Mouse (Mus musculus) liver, embryonic 12.5 days (tissue): Measurements from ENCODE around the gene Hist1h1d. TPM values are rescaled to one million over a fixed set of nuclear protein-coding genes. Genes with fewer than 3 reads are reported as not detected.
"Not testable (repeated sequence)": the region's sequence is repeated elsewhere in the genome, so short reads cannot be mapped to it uniquely, and the experiment has no call there.

ENCODE experiments used
- ATAC-seq: fragments of 200-750 bp; cut with Nextera tagmentation; 2 replicates; pipeline ENCODE4 v1.8.0; 2017; ENCODE audit warnings: moderate number of reproducible peaks, mild to moderate bottlenecking, moderate library complexity
- H3K27ac ChIP-seq: fragments of 300-500 bp; sonication (generic); 2 replicates; pipeline ENCODE4 v1.5.1; 2016; ENCODE audit warnings: mild to moderate bottlenecking
- H3K27me3 ChIP-seq: fragments of 300-500 bp; sonication (generic); replicated peaks from 2 replicates; pipeline ENCODE4 v1.6.1; 2016; ENCODE audit warnings: mild to moderate bottlenecking, moderate library complexity
- H3K36me3 ChIP-seq: fragments of 300-500 bp; sonication (generic); 2 replicates; pipeline ENCODE4 v1.6.1; 2016; ENCODE audit warnings: mild to moderate bottlenecking, moderate library complexity
- H3K4me1 ChIP-seq: fragments of 300-500 bp; sonication (generic); 2 replicates; pipeline ENCODE4 v1.6.1; 2016
- H3K4me2 ChIP-seq: fragments of 300-500 bp; sonication (generic); 2 replicates; pipeline ENCODE4 v1.6.1; 2016; ENCODE audit warnings: mild to moderate bottlenecking, moderate library complexity
- H3K4me3 ChIP-seq: fragments of 300-500 bp; sonication (generic); 2 replicates; pipeline ENCODE4 v1.5.1; 2016; ENCODE audit warnings: mild to moderate bottlenecking, moderate library complexity
- H3K9ac ChIP-seq: fragments of 300-500 bp; sonication (generic); 2 replicates; pipeline ENCODE4 v1.6.1; 2016; ENCODE audit warnings: mild to moderate bottlenecking, moderate library complexity
- H3K9me3 ChIP-seq: fragments of 300-500 bp; sonication (generic); replicated peaks from 2 replicates; pipeline ENCODE4 v1.6.1; 2016; ENCODE audit warnings: mild to moderate bottlenecking, moderate library complexity
- WGBS: fragments of 180-500 bp; shearing (Covaris S2); methylation state at CpG from one replicate; pipeline ENCODE4 v1.1.7; 2016; ENCODE audit not compliant: insufficient replicate concordance; 5-methylcytosine and 5-hydroxymethylcytosine counted together
- polyA plus RNA-seq: library from polyadenylated mRNA; unstranded; fragments of >200 nt; fragmentation: Nextera tagmentation; extraction: Ambion mirVana; gene quantifications from 2 replicates; pipeline ENCODE4 v1.2.1, GENCODE M21; 2016

Gene Hist1h1d
- polyA plus RNA-seq, 1 experiment from 2014 or later = 0.93 TPM

DNA sequence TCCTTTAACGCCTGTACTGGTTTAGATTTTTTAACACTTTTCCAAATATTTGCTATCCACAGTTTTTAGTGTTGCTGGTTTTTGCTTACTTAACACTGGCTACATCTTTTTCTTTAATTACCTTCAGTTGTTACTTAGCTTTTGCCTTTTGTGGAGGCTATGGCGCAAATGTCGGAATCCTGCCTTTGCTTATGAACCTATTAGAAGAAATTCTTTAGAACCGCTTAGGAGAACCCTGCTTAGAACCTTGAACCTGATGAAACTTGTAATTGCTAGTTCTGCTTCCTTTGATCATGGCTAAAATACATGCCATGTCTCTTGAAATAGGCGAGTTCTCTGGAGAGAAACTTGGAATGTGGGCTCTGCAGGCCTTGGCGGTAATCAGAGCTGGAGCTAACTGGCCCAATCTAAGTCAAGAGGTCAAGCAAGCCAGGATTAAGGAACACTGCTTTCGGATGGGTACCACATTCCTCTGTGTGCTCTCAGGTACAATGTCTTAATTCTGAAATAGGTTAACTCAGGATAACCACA, 23.4 kb downstream of the Hist1h1d start:
- H3K4me3 ChIP-seq = peak overlapping the region; percentile 63
- peaks cover 52% of the 10 kb centered on the region for H3K4me1 ChIP-seq
- peak overlapping the region; percentile 79 for H3K4me2 ChIP-seq
- no peaks in the 10 kb centered on the region for H3K9me3 ChIP-seq
- peak overlapping the region; percentile 90 for H3K9ac ChIP-seq
- H3K27ac ChIP-seq = peak overlapping the region; percentile 96
- WGBS = 7% methylated on average over 7 of the region's 7 CpGs
- no peaks in the 10 kb centered on the region for H3K27me3 ChIP-seq
- ATAC-seq = no peak
- no peaks in the 10 kb centered on the region for H3K36me3 ChIP-seq

DNA sequence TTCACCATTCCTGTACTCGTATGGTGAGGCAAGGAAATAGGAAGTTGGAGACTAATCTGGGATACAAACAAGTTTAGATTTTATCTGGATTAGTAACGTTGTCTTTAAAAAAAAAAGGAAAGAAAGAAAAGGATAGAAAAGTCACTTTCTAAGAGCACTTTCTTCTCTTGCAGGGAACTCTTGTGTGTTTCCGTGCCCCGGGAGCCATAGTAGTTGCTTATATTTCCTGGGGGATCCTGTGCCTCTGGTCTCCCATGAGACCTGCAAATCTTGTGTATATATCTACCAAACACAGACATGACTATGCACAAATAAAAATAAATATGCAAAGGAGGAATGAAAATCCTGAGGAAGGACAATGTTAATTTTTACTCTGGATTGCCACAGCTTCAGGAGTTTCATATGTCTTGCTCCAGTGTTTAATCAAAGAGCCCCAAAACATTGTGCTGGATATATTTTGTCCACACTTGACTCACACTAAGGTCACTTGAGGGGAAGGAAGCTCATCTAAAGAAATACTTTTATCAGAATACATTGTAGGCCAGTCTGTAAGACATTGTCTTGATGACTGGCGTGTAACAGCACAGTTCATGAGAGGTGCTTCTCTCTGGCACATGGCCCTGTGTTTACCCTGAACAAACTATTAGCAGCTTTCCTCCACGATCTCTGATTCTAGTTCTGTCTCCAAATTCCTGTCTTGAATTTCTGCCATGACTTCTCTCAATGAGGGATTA, 24.0 kb downstream of the Hist1h1d start:
- WGBS = 41% methylated on average over 6 of the region's 6 CpGs
- Histone ChIP-seq H3K4me1 (peaks cover 56% of the 10 kb centered on the region), H3K4me2 (peak overlapping the region; percentile 79), H3K9ac (peak overlapping the region; percentile 90), H3K27me3 (no peaks in the 10 kb centered on the region), H3K27ac (peak overlapping the region; percentile 96), H3K9me3 (no peaks in the 10 kb centered on the region), H3K36me3 (no peaks in the 10 kb centered on the region), H3K4me3 (peak overlapping the region; percentile 63)
- no peak for ATAC-seq

DNA sequence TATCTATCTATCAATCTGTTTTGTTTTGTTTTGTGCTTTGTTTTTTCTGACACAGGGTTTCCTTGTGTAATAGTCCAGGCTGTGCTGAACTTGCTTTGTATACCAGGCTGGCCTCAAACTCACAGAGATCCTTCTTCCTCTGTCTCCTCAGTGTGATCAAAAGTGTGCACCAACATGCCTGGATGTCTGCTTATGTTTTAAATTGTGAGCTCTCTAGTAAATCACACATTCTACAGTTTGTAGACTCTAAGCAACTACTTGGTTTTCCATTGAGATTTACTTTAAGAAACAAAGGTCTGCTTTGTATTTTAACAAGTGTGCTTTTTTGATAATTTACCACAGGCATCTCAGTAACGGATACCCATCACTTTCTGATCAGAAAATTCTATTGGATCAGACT, 24.8 kb downstream of the Hist1h1d start:
- no peak overlapping the region for H3K4me3 ChIP-seq
- no peak for ATAC-seq
- WGBS = 86% methylated on average over 1 of the region's 1 CpGs
- no peaks in the 10 kb centered on the region for H3K36me3 ChIP-seq
- H3K9ac ChIP-seq = peak overlapping the region; percentile 59; the same call in 1 of the 2 replicates
- peak overlapping the region; percentile 84 for H3K27ac ChIP-seq
- H3K4me1 ChIP-seq = peaks cover 59% of the 10 kb centered on the region
- no peaks in the 10 kb centered on the region for H3K27me3 ChIP-seq
- no peaks in the 10 kb centered on the region for H3K9me3 ChIP-seq
- peak overlapping the region; percentile 79 for H3K4me2 ChIP-seq

DNA sequence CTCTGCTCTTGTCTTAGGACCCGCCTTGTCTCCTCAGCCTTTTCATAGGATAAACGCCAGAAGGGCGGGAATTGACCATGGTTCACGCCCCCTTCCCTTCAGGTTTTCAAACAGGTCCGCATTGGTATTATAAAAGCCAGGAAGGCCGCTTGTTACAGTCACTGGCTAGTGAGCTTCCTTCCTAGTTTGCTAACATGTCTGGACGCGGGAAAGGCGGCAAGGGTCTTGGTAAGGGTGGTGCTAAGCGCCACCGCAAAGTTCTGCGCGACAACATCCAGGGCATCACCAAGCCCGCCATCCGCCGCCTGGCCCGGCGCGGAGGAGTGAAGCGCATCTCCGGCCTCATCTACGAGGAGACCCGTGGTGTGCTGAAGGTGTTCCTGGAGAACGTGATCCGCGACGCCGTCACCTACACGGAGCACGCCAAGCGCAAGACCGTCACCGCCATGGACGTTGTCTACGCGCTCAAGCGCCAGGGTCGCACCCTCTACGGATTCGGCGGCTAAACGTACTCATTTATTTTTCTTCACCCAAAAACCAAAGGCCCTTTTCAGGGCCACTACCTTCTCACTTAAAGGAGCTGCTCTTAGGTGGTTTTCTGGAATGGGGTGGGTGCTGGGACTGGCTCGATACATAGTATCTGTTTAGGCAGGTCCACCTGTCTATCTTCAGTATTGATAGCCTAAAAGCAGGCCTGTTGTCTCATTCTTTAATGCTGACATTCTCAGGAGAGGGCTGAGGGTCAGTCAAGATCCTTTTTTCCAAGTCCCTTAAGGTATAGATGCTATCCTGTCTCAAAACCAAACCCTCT, 28.6 kb downstream of the Hist1h1d start, which contains the start of gene Hist1h4d:
Gene Hist1h4d, plus strand, starts transcription at position 191 of the 811 bp plus-strand sequence.
- peaks cover 64% of the 10 kb centered on the region for H3K4me1 ChIP-seq
- peak; percentile 84 for ATAC-seq

DNA sequence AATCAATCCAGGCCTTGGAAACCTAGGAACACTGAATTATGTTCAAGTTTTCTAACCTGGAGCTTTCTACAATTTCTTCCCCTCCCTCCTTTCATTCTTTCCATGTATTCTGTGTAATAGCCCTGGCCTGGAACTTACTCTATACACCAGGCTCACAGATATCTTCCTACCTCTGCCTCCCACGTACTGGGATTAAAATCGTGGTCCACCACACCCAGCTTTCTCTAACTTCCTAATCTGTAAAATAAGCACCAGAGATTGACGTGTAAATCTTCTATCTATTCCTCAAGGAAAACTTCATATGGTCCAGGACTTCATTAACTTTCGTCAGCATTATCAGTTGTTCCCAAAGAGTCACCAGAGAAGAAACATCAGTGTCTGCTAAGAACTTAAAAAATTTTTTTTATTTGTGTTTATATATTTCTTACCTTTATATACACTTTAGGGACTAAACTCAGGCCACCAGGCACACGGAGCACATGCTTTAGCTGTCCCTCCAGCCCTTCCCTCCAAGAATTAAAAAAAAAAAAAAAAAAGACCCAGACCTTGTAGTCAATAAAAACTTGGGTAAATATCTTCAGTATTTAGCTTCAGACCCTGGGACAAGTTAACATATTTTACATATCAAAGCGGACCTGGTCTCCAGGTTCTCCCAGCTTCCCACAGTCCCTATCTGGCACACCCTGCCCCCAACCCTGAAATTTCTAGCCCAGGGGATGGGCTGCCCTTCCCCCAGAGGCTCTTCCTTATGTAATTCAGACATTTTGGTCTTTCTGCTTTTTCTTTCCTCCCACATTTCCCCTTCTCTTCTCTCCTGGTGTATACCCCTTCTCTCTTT, 29.4 kb downstream of the Hist1h1d start:
- ATAC-seq = no peak
- WGBS = 8% methylated on average over 6 of the region's 6 CpGs

More for the DNA sequence above, 28.6 kb downstream of the Hist1h1d start, which contains the start of gene Hist1h4d:
- WGBS = under 1% methylated on average over 43 of the region's 43 CpGs
- Histone ChIP-seq H3K36me3 (no peaks in the 10 kb centered on the region), H3K9me3 (no peaks in the 10 kb centered on the region), H3K27me3 (no peaks in the 10 kb centered on the region), H3K4me3 (peak within 1 kb of the TSS; percentile 58), H3K9ac (peak within 1 kb of the TSS; percentile 86), H3K27ac (peak within 1 kb of the TSS; percentile 100), H3K4me2 (peak within 1 kb of the TSS; percentile 78)

DNA sequence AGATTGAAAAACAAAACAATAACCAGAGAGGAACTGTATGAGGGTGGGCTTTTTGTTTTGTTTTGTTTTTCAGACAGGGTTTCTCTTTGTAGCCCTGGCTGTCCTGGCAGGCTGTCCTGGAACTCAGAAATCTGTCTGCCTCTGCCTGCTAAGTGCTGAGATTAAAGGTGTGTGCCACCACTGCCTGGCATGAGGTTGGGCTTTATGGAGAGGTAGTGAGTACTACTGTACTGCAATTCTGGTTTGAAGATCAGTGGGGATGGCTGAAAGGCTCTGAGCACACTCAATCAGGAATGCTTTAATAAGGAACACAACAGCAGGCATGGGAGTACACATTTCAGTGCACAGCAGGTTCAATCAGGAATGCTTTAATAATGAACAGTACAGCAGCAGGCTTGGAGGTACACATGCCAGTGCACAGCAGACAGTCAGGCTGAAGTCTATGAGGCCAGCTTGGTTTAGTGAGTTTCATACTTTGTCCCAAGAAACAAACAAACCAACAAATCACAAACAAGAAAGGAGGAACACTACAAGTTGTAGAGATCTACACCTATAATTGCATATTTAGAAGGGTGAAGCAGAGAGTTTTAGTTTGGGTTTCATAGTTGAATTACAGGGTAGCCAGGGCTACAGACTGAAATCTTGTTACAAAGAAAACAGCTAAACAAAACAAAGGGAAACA, 30.5 kb downstream of the Hist1h1d start:
- Histone ChIP-seq H3K27ac (peak overlapping the region; percentile 100), H3K36me3 (no peaks in the 10 kb centered on the region), H3K4me1 (peaks cover 58% of the 10 kb centered on the region), H3K9ac (peak overlapping the region; percentile 86), H3K4me2 (peak overlapping the region; percentile 78), H3K9me3 (no peaks in the 10 kb centered on the region), H3K27me3 (no peaks in the 10 kb centered on the region), H3K4me3 (peak overlapping the region; percentile 58)
- no peak for ATAC-seq

More for the DNA sequence above, 29.4 kb downstream of the Hist1h1d start:
- H3K4me1 ChIP-seq = peaks cover 62% of the 10 kb centered on the region
- no peaks in the 10 kb centered on the region for H3K27me3 ChIP-seq
- H3K36me3 ChIP-seq = no peaks in the 10 kb centered on the region
- peak overlapping the region; percentile 78 for H3K4me2 ChIP-seq
- H3K9me3 ChIP-seq = no peaks in the 10 kb centered on the region
- H3K4me3 ChIP-seq = peak overlapping the region; percentile 58
- H3K27ac ChIP-seq = peak overlapping the region; percentile 100
- H3K9ac ChIP-seq = peak overlapping the region; percentile 86

DNA sequence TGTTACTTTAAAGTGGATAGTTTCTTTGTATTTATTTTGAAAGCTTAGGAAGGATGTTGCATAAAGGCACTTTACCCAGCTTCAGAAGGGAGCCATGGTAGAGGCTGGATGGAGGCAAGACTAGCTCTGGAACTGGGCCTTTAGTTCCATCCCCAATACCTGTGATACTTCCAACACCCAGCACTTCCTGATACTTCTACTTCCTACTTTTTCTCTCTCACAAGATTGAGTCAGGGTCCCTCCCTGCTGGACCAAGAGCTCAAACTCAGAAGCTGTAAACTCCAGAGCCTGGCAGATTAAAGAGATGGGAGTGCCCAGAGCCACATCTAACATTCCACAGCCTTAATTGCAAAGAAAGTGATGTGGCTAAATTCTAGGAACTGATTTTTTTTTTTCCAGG, 31.3 kb downstream of the Hist1h1d start:
- peak overlapping the region; percentile 78 for H3K4me2 ChIP-seq
- peak overlapping the region; percentile 61 for H3K4me3 ChIP-seq
- H3K9me3 ChIP-seq = no peaks in the 10 kb centered on the region
- H3K27me3 ChIP-seq = no peaks in the 10 kb centered on the region
- H3K9ac ChIP-seq = peak overlapping the region; percentile 86
- ATAC-seq = no peak
- no peaks in the 10 kb centered on the region for H3K36me3 ChIP-seq
- H3K4me1 ChIP-seq = peaks cover 51% of the 10 kb centered on the region
- peak overlapping the region; percentile 100 for H3K27ac ChIP-seq

DNA sequence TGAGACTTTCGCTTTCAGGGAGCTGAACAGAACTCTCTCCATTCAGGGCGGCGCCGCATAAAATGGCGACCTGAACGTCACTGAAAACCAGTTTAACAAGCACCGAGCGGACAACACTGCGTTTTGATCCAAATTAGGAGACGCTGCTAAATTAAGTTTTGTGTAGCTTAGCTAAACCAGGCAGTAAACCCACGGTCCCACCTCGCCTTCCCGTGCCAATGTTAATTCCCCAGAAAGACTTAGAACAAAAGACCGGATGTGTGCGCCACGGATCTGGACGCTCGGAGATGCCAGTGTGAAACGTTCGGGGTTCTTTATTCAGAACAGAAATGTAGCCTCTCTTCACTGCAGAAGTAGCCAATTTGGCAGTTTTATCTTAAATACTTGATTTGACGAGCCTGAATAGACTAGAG, 32.0 kb downstream of the Hist1h1d start:
- Histone ChIP-seq H3K4me3 (peak overlapping the region; percentile 61), H3K36me3 (no peaks in the 10 kb centered on the region), H3K27ac (peak overlapping the region; percentile 100), H3K27me3 (no peaks in the 10 kb centered on the region), H3K4me2 (peak overlapping the region; percentile 78), H3K9me3 (no peaks in the 10 kb centered on the region), H3K4me1 (peaks cover 50% of the 10 kb centered on the region), H3K9ac (peak overlapping the region; percentile 86)
- ATAC-seq = peak; percentile 3
- WGBS = 0% methylated on average over 21 of the region's 21 CpGs

DNA sequence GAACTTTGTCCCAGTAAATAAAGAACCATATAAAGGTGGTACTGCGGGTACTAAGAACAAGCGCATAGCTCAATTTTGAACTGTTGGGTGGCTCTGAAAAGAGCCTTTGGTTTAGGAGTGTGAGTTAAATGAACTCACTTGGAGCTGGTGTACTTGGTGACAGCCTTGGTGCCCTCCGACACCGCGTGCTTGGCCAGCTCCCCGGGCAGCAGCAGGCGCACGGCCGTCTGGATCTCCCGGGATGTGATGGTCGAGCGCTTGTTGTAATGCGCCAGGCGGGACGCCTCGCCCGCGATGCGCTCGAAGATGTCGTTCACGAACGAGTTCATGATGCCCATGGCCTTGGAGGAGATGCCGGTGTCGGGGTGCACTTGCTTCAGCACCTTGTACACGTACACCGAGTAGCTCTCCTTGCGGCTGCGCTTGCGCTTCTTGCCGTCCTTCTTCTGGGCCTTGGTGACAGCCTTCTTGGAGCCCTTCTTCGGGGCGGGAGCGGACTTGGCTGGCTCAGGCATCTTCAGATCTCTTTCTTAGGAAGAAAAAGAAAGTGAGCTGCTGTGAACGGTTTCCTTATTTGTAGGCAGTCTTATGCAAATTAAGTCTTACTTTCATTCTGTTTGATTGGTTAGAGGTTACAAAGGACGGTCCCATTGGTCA, 32.5 kb downstream of the Hist1h1d start:
- ATAC-seq = peak; percentile 78
- Histone ChIP-seq H3K4me2 (peak overlapping the region; percentile 78), H3K27ac (peak overlapping the region; percentile 100), H3K4me3 (peak overlapping the region; percentile 61), H3K9ac (peak overlapping the region; percentile 86), H3K4me1 (peaks cover 45% of the 10 kb centered on the region)
- H3K36me3 ChIP-seq, H3K9me3 ChIP-seq, H3K27me3 ChIP-seq: not testable (repeated sequence)
- WGBS = 0% methylated on average over 34 of the region's 36 CpGs

DNA sequence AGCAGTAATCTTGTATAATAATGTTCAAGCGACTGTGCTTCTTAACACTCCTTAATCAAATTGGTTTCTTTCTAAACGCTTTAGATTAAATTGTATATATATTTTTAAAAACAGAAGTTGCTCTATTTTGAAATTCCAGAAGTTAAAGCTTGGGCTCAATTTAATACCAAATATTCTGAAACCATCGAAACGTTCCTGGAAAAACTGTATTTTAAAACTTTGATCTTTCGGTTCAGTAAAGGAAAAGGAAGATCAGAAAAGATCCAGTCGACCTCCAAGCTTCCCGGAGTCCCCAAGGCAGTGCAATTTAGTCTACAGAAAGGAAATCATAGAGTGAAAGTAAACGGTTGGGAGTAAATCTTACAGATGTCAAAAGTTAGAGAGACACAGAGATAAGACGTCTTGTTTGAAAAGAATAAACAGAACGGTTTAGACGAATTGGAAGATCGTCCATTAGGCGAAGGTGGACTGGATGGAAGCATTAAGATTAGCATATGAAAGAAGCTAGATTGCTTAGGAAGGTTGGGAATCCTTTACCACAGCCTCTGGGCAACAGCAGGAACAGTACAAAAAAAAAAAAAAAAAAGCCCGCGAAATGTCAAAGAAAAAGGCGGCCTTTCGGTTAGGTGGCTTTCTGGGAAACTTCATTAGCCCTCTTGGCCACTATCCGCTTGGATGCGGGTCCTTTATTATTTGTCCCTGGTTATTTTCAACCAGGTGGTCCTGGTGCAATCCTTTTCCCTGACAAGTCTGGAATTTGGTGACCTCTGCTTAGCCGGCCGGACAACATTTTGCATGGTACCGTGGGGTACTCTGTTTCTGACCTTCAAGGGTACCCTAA, 33.3 kb downstream of the Hist1h1d start:
- peaks cover 37% of the 10 kb centered on the region for H3K4me1 ChIP-seq
- WGBS = 4% methylated on average over 22 of the region's 22 CpGs
- no peak for ATAC-seq
- peak overlapping the region; percentile 78 for H3K4me2 ChIP-seq
- peak overlapping the region; percentile 42 for H3K4me3 ChIP-seq
- H3K9me3 ChIP-seq = no peaks in the 10 kb centered on the region
- peak overlapping the region; percentile 100 for H3K27ac ChIP-seq
- H3K36me3 ChIP-seq = no peaks in the 10 kb centered on the region
- H3K27me3 ChIP-seq = no peaks in the 10 kb centered on the region
- peak overlapping the region; percentile 77 for H3K9ac ChIP-seq
